Mouse (Mus musculus) forebrain, embryonic 11.5 days (tissue): ENCODE data around the gene Myo15b. TPM values are rescaled to one million over a fixed set of nuclear protein-coding genes. Genes with fewer than 3 reads are reported as not detected.

Experiments used
- ATAC-seq: fragments of 200-750 bp; cut with Nextera tagmentation; replicated peaks from 2 replicates; pipeline ENCODE4 v1.8.0; 2017; ENCODE audit warnings: moderate TSS enrichment; ENCODE audit not compliant: low FRiP score
- DNase-seq: peaks from one replicate; pipeline ENCODE4 v3.0.0-alpha.2; 2017; ENCODE audit warnings: low spot score
- H3K27ac ChIP-seq: fragments of 300-500 bp; sonication (generic); 2 replicates; pipeline ENCODE4 v1.5.1; 2014; ENCODE audit warnings: low read depth, low read length
- H3K27me3 ChIP-seq: fragments of 300-500 bp; sonication (generic); 2 replicates; pipeline ENCODE4 v1.6.1; 2014; ENCODE audit warnings: mild to moderate bottlenecking, low read length, mixed read lengths; ENCODE audit not compliant: control insufficient read depth, insufficient read depth
- H3K36me3 ChIP-seq: fragments of 300-500 bp; sonication (generic); 2 replicates; pipeline ENCODE4 v1.6.1; 2014; ENCODE audit warnings: mild to moderate bottlenecking, low read length, moderate library complexity, mixed read lengths; ENCODE audit not compliant: control insufficient read depth, insufficient read depth
- H3K4me1 ChIP-seq: fragments of 300-500 bp; sonication (generic); replicated peaks from 2 replicates; pipeline ENCODE4 v1.6.1; 2014; ENCODE audit warnings: low read length, mixed read lengths; ENCODE audit not compliant: control insufficient read depth, insufficient read depth
- H3K4me2 ChIP-seq: fragments of 300-500 bp; sonication (generic); 2 replicates; pipeline ENCODE4 v1.6.1; 2014; ENCODE audit warnings: low read depth, mild to moderate bottlenecking, low read length, moderate library complexity, mixed read lengths; ENCODE audit not compliant: severe bottlenecking
- H3K4me3 ChIP-seq: fragments of 300-500 bp; sonication (generic); 2 replicates; pipeline ENCODE4 v1.5.1; 2014; ENCODE audit warnings: low read depth, low read length
- H3K9ac ChIP-seq: fragments of 300-500 bp; sonication (generic); 2 replicates; pipeline ENCODE4 v1.6.1; 2014; ENCODE audit warnings: low read length
- H3K9me3 ChIP-seq: fragments of 300-500 bp; sonication (generic); 2 replicates; pipeline ENCODE4 v1.6.1; 2016; ENCODE audit warnings: low read length, mixed read lengths; ENCODE audit not compliant: control insufficient read depth
- WGBS: fragments of 180-500 bp; shearing (Covaris S2); extraction: QIAGEN DNeasy Blood & Tissue Kit; methylation state at CpG from one replicate; pipeline ENCODE4 v1.1.7; 2014; 5-methylcytosine and 5-hydroxymethylcytosine counted together
- polyA plus RNA-seq: library from polyadenylated mRNA; unstranded; fragments of >200 nt; fragmentation: Nextera tagmentation; extraction: Ambion mirVana; gene quantifications from 2 replicates; pipeline ENCODE4 v1.2.1, GENCODE M21; 2014

The Myo15b gene
- polyA plus RNA-seq, 1 experiment from 2014 or later = not detected

- no peak overlapping the region for H3K4me3 ChIP-seq
- H3K9ac ChIP-seq = no peak overlapping the region
- no peaks in the 10 kb centered on the region; the same call in 1 of the 2 replicates for H3K27me3 ChIP-seq
- H3K36me3 ChIP-seq = no peaks in the 10 kb centered on the region
- H3K27ac ChIP-seq = no peak overlapping the region
- no peaks in the 10 kb centered on the region for H3K9me3 ChIP-seq
- H3K4me1 ChIP-seq = no peaks in the 10 kb centered on the region
- H3K4me2 ChIP-seq = no peak overlapping the region
- DNase-seq = no peak
- WGBS = 94% methylated on average over 11 of the region's 11 CpGs
- ATAC-seq = no peak
These were observed 28.2 kb downstream of the Myo15b start for GRCm38 (mm10) chr11:115886446-115886845.

GRCm38 (mm10) chr11:115888020-115888419, 29.8 kb downstream of the Myo15b start:
- Histone ChIP-seq H3K27ac (no peak overlapping the region), H3K27me3 (no peaks in the 10 kb centered on the region), H3K4me1 (no peaks in the 10 kb centered on the region), H3K9ac (no peak overlapping the region), H3K4me3 (no peak overlapping the region), H3K9me3 (no peaks in the 10 kb centered on the region), H3K4me2 (no peak overlapping the region), H3K36me3 (no peaks in the 10 kb centered on the region)
- no peak for ATAC-seq
- WGBS = 87% methylated on average over 5 of the region's 5 CpGs
- DNase-seq = no peak

GRCm38 (mm10) chr11:115889159-115889558, 31.0 kb downstream of the Myo15b start:
- H3K27ac ChIP-seq = no peak overlapping the region
- DNase-seq = no peak
- WGBS = 87% methylated on average over 6 of the region's 6 CpGs
- no peak overlapping the region for H3K9ac ChIP-seq
- H3K27me3 ChIP-seq = no peaks in the 10 kb centered on the region
- no peaks in the 10 kb centered on the region for H3K9me3 ChIP-seq
- H3K4me3 ChIP-seq = no peak overlapping the region
- no peak for ATAC-seq
- no peaks in the 10 kb centered on the region for H3K4me1 ChIP-seq
- no peak overlapping the region for H3K4me2 ChIP-seq
- H3K36me3 ChIP-seq = no peaks in the 10 kb centered on the region

- no peaks in the 10 kb centered on the region for H3K9me3 ChIP-seq
- H3K9ac ChIP-seq = no peak overlapping the region
- no peak overlapping the region for H3K4me2 ChIP-seq
- no peaks in the 10 kb centered on the region for H3K4me1 ChIP-seq
- H3K27ac ChIP-seq = no peak overlapping the region
- DNase-seq = no peak
- H3K36me3 ChIP-seq = peaks cover 3% of the 10 kb centered on the region; the same call in 1 of the 2 replicates
- H3K27me3 ChIP-seq = no peaks in the 10 kb centered on the region
- H3K4me3 ChIP-seq = no peak overlapping the region
- ATAC-seq = no peak
- 63% methylated on average over 6 of the region's 6 CpGs for WGBS
These were observed 34.0 kb downstream of the Myo15b start for GRCm38 (mm10) chr11:115892213-115892612.

- H3K27me3 ChIP-seq = no peaks in the 10 kb centered on the region
- no peak for DNase-seq
- no peaks in the 10 kb centered on the region for H3K4me1 ChIP-seq
- H3K27ac ChIP-seq = no peak overlapping the region
- H3K9me3 ChIP-seq = no peaks in the 10 kb centered on the region
- 93% methylated on average over 9 of the region's 9 CpGs for WGBS
- no peak for ATAC-seq
- H3K9ac ChIP-seq = no peak overlapping the region
- H3K4me3 ChIP-seq = no peak overlapping the region
- H3K4me2 ChIP-seq = no peak overlapping the region
- H3K36me3 ChIP-seq = peaks cover 3% of the 10 kb centered on the region; the same call in 1 of the 2 replicates
These were observed 34.9 kb downstream of the Myo15b start for GRCm38 (mm10) chr11:115893071-115893470.

- Histone ChIP-seq H3K4me3 (no peak overlapping the region), H3K27ac (no peak overlapping the region), H3K36me3 (peaks cover 3% of the 10 kb centered on the region; the same call in 1 of the 2 replicates), H3K4me2 (no peak overlapping the region), H3K4me1 (peaks cover 2% of the 10 kb centered on the region; the same call in 1 of the 2 replicates), H3K9me3 (no peaks in the 10 kb centered on the region), H3K27me3 (no peaks in the 10 kb centered on the region), H3K9ac (no peak overlapping the region)
- WGBS = 73% methylated on average over 14 of the region's 14 CpGs
- DNase-seq (no peak), ATAC-seq (no peak)
These were observed 36.7 kb downstream of the Myo15b start for GRCm38 (mm10) chr11:115894755-115895520.

- Histone ChIP-seq H3K27me3 (no peaks in the 10 kb centered on the region), H3K27ac (no peak overlapping the region), H3K36me3 (peaks cover 3% of the 10 kb centered on the region; the same call in 1 of the 2 replicates), H3K9me3 (no peaks in the 10 kb centered on the region), H3K9ac (no peak overlapping the region), H3K4me3 (no peak overlapping the region), H3K4me1 (peaks cover 10% of the 10 kb centered on the region; the same call in 1 of the 2 replicates), H3K4me2 (no peak overlapping the region)
- WGBS = 90% methylated on average over 7 of the region's 7 CpGs
- DNase-seq (no peak), ATAC-seq (no peak)
These were observed 40.2 kb downstream of the Myo15b start for GRCm38 (mm10) chr11:115898446-115898845.

- DNase-seq (peak; percentile 72), ATAC-seq (no peak)
- H3K9ac ChIP-seq = no peak overlapping the region
- H3K4me1 ChIP-seq = peaks cover 10% of the 10 kb centered on the region; the same call in 1 of the 2 replicates
- H3K9me3 ChIP-seq = no peaks in the 10 kb centered on the region
- H3K27me3 ChIP-seq = no peaks in the 10 kb centered on the region
- H3K4me2 ChIP-seq = no peak overlapping the region
- no peak overlapping the region for H3K4me3 ChIP-seq
- 31% methylated on average over 4 of the region's 4 CpGs for WGBS
- peaks cover 3% of the 10 kb centered on the region; the same call in 1 of the 2 replicates for H3K36me3 ChIP-seq
- no peak overlapping the region for H3K27ac ChIP-seq
These were observed 40.7 kb downstream of the Myo15b start for GRCm38 (mm10) chr11:115898886-115899285.
